In genomic region chr13:46725227-46725626, GRCm38 (mm10) we compare ENCODE assay signal across 8 mouse cellular contexts. TPM values are rescaled to one million over a fixed set of nuclear protein-coding genes. Genes with fewer than 3 reads are reported as not detected.
DNase-seq lines count a peak whose midpoint lies in the region; ATAC-seq lines count a peak whose summit lies in the region.

No protein-coding gene starts in this region.

- no peak overlapping the region for H3K4me3 ChIP-seq in neural tube, embryonic 12.5 days
- H3K4me3 ChIP-seq in hindbrain, embryonic 16.5 days (ENCODE audit: low read length), result no peak overlapping the region
- H3K4me3 ChIP-seq in midbrain, embryonic 16.5 days (ENCODE audit: low read depth, low read length), result no peak overlapping the region

- no peaks in the 10 kb centered on the region for H3K27me3 ChIP-seq in neural tube, embryonic 12.5 days (replicated peaks)
- H3K27me3 ChIP-seq in hindbrain, embryonic 16.5 days (replicated peaks; ENCODE audit: control insufficient read depth, insufficient read depth, low read length), result no peaks in the 10 kb centered on the region
- no peaks in the 10 kb centered on the region for H3K27me3 ChIP-seq in midbrain, embryonic 16.5 days (ENCODE audit: control insufficient read depth, insufficient read depth, low read depth, low read length)

- H3K36me3 ChIP-seq in neural tube, embryonic 12.5 days, result no peaks in the 10 kb centered on the region
- no peaks in the 10 kb centered on the region for H3K36me3 ChIP-seq in hindbrain, embryonic 16.5 days (ENCODE audit: control insufficient read depth, insufficient read depth, low read length)
- H3K36me3 ChIP-seq in midbrain, embryonic 16.5 days (ENCODE audit: control insufficient read depth, insufficient read depth, low read length), result no peaks in the 10 kb centered on the region

- WGBS in neural tube, embryonic 12.5 days, result 30% methylated on average over 2 of the region's 2 CpGs
- 44% methylated on average over 2 of the region's 2 CpGs for WGBS in hindbrain, embryonic 16.5 days
- WGBS in midbrain, embryonic 16.5 days, result 23% methylated on average over 2 of the region's 2 CpGs

- no peak overlapping the region for H3K9ac ChIP-seq in neural tube, embryonic 12.5 days
- H3K9ac ChIP-seq in hindbrain, embryonic 16.5 days (ENCODE audit: low read depth, low read length), result no peak overlapping the region
- H3K9ac ChIP-seq in midbrain, embryonic 16.5 days (ENCODE audit: low read depth, low read length), result no peak overlapping the region

- H3K9me3 ChIP-seq in neural tube, embryonic 12.5 days, result no peaks in the 10 kb centered on the region
- no peaks in the 10 kb centered on the region for H3K9me3 ChIP-seq in hindbrain, embryonic 16.5 days (ENCODE audit: control insufficient read depth, low read length)
- no peaks in the 10 kb centered on the region for H3K9me3 ChIP-seq in midbrain, embryonic 16.5 days (replicated peaks; ENCODE audit: control insufficient read depth, low read length, poor library complexity, severe bottlenecking)

- H3K4me2 ChIP-seq in neural tube, embryonic 12.5 days (replicated peaks), result peak overlapping the region; percentile 41
- H3K4me2 ChIP-seq in hindbrain, embryonic 16.5 days (ENCODE audit: low read length), result peak overlapping the region; percentile 30
- H3K4me2 ChIP-seq in midbrain, embryonic 16.5 days (ENCODE audit: low read length), result peak overlapping the region; percentile 30; the same call in 1 of the 2 replicates

- ATAC-seq in neural tube, embryonic 12.5 days (ENCODE audit: low FRiP score, low read depth), result no peak
- no peak for ATAC-seq in hindbrain, embryonic 16.5 days
- no peak for ATAC-seq in midbrain, embryonic 16.5 days

- H3K27ac ChIP-seq in neural tube, embryonic 12.5 days, result no peak overlapping the region
- no peak overlapping the region for H3K27ac ChIP-seq in hindbrain, embryonic 16.5 days (ENCODE audit: low read depth, low read length)
- H3K27ac ChIP-seq in midbrain, embryonic 16.5 days (ENCODE audit: low read length), result no peak overlapping the region

- no peak for DNase-seq in neural tube, embryonic 10.5 days (ENCODE audit: extremely low spot score, low spot score)
- peak; percentile 92 for DNase-seq in c-Kit-negative CD71-positive TER-119-positive erythroid progenitor cells, embryonic 14.5 days (ENCODE audit: low read depth, low spot score)
- DNase-seq in urinary bladder, postnatal 36 days (ENCODE audit: low spot score in 2 of 2), result no peak
- no peak for DNase-seq in thymus, postnatal 10 days (ENCODE audit: low spot score in 2 of 2)
- DNase-seq in left cerebral cortex, adult 18-20 months (ENCODE audit: low spot score in 2 of 2), result no peak

- H3K4me1 ChIP-seq in neural tube, embryonic 12.5 days, result peaks cover 6% of the 10 kb centered on the region
- H3K4me1 ChIP-seq in hindbrain, embryonic 16.5 days (ENCODE audit: control insufficient read depth, insufficient read depth, low read depth, low read length), result peaks cover 17% of the 10 kb centered on the region
- peaks cover 17% of the 10 kb centered on the region for H3K4me1 ChIP-seq in midbrain, embryonic 16.5 days (ENCODE audit: control insufficient read depth, insufficient read depth, low read length)

RNA-seq across cellular contexts. Expression of gene Nup153, which starts 2.5 kb away (rescaled TPM):
- 31.3 and 39.3 TPM in 2 replicates for polyA plus RNA-seq in neural tube, embryonic 12.5 days (2016; fragmentation: Nextera tagmentation; extraction: Ambion mirVana)
- polyA plus RNA-seq in hindbrain, embryonic 16.5 days (2015; fragmentation: Nextera tagmentation; extraction: Ambion mirVana), result 15.3 and 15.9 TPM in 2 replicates
- polyA plus RNA-seq in midbrain, embryonic 16.5 days (2015; fragmentation: Nextera tagmentation; extraction: Ambion mirVana), result 19.1 and 19.8 TPM in 2 replicates
- 10 to 100 TPM; 58.4 TPM for total RNA-seq in left cerebral cortex, adult 18-20 months (2021)

RNA-seq across cellular contexts. Expression of gene Fam8a1, which starts 55.9 kb away (rescaled TPM):
- 21.4 and 22.0 TPM in 2 replicates for polyA plus RNA-seq in neural tube, embryonic 12.5 days (2016; fragmentation: Nextera tagmentation; extraction: Ambion mirVana)
- 10.8 and 13.6 TPM in 2 replicates for polyA plus RNA-seq in hindbrain, embryonic 16.5 days (2015; fragmentation: Nextera tagmentation; extraction: Ambion mirVana)
- 19.6 and 22.3 TPM in 2 replicates for polyA plus RNA-seq in midbrain, embryonic 16.5 days (2015; fragmentation: Nextera tagmentation; extraction: Ambion mirVana)
- 10 to 100 TPM; 93.8 to 94.7 TPM for total RNA-seq in left cerebral cortex, adult 18-20 months (2021)
